Mouse (Mus musculus): ENCODE data around the gene Madcam1.

Madcam1 gene

DNA sequence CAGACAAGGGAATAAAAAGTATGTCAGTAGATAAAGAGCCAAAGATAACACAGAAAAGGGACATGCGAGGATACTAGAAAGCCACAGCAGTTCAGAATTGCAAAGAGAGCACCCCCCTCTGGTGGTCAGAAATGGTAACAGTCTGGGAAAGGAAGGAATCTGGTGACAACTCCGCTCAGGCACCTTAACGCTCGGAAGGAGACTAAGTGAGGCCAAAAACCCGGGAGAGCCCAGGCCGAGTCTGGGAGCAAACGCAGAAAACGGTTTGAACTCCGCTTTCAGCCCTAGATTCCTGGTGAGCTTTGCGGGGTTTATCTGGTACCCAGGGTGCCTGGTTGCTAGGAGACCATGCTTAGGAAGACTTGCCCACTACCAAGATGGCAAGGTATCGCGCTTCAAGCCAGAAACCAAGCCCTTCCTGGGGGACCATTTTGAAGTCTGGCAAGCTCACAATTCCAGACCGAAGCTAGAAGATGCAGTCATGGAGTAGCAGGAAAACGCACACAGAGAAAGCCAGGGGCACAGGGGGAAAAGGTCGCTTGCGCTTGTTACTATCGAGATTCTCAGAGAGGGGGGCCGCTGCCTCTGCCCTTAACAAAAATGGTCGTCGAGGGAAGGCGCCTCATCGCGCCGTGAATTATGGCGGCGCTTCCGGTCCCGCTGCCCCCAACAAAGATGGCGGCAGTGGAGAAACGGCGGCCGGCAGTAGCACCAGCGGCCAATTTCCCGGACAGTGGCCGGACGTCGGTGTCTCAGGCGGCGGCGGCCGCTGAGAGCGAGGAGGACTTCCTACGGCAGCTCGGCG lies 4.6 kb downstream of the Madcam1 start, which contains the start of gene Tpgs1:
Tpgs1 (plus strand) TSS at position 599 of the 805 bp plus-strand sequence.
- DNase-seq, result peak; percentile 93

DNA sequence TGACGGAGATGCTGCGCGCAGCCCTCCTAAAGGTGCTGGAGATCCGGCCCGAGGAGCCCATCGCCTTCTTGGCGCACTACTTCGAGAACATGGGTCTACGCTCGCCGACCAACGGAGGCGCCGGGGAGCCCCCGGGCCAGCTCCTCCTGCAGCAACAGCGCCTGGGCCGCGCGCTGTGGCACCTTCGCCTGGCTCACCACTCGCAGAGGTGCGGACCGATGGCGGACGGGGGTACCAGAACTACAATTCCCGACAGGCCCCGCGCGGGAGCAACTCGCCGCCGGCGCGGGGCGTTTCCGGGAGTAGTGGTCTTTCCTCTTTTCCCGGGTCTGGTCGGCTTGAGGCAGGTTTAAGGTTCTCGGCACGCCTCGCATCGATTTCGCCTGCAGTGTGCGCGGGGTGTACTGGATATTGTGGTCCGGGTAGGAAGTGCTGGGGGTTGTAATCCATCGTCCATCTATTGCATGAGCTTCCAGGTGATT lies 5.3 kb downstream of the Madcam1 start:
- DNase-seq, result peak; percentile 82

DNA sequence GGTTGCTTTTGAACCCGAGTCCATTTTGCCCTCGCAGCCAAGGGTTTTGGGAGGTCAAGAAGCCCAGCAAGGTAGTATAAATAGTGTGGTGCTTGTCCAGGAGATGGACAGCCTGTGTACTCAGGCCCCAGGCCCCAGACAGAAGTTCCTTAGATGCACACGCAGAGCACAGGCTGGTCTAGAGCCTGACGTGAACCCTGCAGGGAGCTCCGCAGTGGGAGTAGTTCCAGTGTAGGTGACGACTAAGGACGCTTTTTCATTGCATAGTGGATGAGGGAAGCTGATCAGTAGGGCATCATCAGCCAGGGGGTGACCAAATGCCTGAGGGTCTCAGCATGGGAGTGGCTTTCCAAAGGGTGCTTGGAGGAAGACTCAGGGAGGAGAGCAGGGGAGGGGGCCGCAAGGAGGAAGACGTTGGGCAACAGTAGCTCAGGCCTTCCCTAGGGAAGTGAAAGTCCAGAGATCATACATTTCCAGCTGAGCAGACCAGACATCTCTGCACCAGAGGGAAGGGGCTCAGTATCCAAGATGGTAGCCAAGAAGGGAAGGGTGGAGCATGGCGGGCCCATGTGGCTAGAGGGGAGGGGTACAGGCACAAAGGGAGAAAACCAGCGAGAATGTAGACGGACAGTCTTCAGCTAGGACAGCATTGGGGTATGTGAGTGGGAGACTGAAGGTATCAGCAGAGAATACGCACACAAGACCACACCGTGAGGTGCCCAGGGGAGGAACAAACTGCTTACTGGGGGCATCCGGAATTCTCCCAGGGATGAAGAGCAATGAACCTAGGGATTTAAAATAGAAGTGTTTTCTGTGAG lies 5.9 kb downstream of the Madcam1 start:
- DNase-seq, result peak; percentile 78

DNA sequence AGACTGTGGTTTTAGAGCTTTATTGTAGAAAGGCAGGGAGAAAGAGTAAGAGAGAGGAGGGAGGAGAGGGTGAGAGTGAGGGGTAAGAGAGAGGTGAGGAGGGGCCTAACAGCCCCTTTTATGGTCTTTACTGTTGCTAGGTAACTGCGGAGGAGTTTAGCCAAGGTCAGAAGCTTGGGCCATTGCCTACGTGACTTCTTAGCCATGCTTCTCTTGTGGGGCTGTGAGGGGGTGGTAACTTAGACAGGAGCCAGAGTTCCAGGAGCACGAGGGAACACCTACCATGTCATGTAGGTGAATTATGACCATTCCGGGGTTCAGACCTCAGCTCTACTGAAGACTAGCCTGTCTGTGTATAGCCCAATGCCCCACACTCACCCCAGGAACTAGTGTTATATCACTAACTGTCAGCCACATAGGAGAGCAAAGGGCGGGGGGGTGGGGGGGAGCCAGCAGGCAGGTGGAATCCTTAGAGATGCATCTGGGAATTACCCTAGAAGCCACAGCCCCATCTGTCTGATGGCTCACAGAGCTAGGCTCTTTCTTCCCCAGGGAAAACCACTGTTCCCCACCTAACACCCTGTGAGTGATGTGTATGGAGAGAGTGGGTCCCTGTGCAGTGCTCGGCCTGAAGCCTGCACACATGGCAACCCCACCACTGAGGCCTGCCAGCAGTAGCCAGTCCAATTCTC lies 7.2 kb downstream of the Madcam1 start:
- peak; percentile 45 for DNase-seq

DNA sequence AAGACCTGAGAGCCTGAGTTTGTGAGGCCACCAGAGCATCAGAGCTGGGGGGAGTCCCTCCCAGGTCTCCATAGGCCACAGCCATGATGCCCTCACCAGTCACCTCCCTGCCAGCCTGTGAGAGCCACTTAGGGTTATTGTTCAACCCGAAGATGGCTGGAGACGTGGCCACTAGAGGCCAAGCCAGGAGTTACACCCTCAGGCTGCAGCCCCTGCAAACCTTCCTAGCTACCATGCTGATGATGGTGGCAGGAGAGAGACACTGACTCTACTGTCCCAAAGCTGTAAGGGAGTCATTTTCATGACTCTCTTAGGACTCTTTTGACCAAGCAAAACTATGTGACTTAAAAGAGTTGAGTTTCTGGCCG lies 7.7 kb downstream of the Madcam1 start:
- DNase-seq, result peak; percentile 44

DNA sequence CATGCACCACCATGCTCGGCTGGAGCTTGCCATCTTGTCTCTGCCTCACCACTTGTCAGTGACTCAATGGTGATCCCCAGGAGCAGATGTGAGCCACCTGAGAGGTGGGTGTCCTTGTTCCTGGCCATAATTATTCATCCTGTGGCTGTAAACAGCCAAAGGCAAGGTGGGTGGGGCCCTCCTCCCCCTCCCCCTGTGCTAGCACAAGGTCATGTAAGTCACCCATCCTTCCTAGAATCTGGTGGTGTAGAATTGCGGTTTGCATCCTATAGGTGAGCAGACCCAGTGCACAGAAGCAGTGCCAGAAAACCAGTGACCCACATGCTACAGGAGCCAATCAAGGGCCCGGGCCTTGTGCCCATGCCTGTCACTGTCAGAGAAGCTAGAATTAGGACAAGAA lies 8.7 kb downstream of the Madcam1 start:
- peak; percentile 44 for DNase-seq

DNA sequence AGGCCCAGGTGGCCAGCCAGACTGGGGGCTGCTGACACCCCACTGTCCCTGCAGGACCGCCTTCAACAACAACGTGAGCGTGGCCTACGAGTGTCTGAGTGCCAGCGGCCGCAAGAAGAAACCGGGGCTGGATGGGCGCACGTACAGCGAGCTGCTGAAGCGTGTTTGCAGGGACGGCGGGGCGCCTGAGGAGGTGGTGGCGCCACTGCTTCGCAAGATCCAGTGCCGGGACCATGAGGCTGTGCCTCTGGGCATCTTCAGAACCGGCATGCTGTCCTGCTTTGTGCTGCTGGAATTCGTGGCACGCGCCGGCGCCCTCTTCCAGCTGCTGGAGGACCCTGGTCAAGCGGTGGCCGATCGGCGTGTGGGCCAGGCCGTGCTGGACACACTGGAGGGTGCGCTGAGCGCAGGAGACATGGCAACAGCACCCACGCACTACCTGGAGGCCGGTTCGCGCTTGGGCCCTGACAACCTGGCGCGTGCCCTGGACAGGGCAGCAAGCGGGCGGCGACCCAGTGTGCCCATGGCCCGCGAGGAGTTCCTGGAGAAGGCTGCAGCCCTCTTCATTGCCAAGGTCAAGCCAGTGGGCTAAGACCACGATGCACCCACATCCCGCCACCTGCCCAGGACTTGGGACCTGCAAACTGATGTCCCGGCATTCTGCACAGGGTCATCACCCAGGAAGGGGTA lies 11.1 kb downstream of the Madcam1 start:
- DNase-seq, result peak; percentile 49

DNA sequence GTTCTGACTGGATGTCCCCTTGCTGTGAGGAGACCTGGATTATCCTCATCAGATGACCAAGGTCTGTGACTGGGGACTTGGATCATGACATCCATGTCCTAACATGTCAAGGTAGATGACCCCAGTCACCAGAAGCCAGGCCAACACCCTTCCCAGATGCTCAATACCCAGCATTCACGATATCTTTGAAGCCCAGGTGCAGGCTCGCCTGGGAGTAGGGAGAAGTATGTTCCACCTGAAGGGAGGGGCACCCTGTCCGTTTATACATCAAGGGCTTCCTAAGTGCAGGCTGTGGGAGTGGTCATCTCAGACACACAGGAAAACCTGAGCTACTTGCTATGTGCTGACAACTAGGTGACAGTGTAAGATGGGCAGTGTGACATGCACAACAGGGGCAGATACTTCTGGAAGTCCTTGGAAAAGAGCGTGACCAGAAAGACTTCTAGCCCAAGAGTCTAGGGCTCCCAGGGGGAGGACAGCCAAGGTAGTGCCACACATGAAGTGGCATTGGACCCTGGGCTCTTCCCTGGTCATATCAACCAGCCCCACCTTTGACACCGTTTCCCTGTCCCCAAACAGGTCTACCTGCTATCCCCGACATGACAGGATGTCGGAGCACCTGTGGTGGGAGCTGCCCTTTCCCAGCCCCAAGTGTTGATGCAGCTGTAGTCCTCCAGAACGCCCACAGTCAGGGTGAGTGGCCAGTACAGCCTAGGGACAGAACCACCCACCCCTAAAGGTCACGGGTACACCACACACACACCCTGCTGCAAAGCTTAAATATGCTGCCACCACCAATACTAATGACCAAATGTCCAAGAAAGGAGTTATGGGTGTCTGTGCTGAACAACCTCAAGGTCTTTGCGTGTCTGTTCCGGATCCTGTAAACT lies 16.5 kb downstream of the Madcam1 start:
- peak; percentile 79 for DNase-seq

DNA sequence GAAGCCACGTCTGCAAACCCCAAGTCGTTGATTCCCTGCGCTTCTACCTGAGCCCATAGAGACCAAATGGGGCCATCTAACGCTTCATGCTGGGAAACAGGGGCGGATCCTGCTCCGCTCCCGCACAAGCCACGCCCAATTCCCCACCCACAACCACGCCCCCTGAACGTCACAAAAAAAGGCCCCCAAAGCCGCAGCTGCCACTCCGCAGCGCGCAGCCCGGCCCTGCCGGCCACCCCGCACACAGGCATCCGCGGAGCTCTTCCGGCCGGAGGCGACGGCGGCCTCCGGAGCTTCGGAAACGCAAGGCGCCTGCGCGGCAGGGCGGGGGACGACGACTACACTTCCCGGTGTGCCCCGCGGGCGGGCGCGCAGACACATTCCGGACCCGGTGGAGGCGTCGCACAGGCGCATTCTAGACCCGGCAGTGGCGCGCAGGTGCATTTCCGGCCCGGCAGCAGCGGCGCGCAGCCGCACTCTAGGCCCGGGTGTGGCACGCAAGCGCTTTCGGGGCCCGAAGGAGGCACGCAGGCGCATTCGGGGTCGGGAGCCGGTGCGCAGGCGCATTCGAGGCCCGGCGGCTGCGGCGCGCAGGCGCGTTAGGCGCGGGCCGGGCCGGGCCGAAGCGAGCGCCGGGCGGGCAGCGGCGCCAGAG lies 17.4 kb downstream of the Madcam1 start, which contains the start of gene Cdc34:
Cdc34 (plus strand) TSS at position 605 of the 655 bp plus-strand sequence.
- DNase-seq, result peak; percentile 100

DNA sequence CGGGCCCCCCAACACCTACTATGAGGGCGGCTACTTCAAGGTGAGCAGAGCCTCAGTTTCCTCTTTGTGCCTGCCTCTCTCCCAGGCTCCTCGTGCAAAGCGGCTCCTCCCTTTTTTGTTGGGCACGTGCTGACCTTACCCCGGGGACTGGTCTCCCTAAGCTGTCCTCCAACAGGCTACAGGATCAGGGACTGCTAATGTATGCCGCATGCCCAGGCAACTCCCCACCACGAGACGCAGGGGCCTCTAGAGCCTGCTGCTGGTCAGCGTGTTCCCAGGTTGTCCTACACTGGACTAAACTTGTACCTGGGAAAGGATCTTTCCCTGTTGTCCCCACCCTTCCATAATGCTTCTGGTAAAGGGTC lies 18.2 kb downstream of the Madcam1 start:
- peak; percentile 81 for DNase-seq

DNA sequence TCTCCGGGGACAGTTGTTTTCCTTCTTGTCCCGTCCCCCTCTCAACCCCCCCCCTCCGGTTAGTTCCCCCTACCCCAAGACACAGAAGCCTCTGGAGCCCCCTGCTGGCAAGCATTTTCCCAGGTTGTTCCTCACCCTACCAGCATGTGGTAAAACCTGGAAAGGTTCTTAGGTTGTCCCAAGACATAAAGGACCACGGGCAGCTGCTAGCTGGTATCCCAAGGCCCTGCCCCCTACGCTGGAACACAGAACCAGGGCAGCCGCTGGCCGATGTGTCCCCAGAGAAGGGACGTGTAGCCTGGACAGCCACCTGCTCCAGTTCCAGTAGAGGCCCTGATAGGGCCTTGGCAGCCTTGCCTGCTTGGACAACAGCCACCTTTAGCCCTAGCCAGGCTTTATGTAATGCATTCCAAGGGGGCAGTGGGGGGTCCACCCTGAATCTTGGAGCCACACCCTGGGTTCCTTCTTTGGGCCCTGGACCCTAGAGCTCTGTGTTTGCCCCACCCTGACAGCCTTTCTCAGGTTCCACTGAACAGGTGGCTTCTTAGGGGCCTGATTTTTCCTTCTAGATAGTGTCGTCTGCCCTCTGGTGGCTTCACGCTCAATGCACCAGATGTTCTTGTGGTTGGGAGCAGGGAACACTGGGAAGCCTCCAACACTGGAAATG lies 18.7 kb downstream of the Madcam1 start:
- DNase-seq, result peak; percentile 82

DNA sequence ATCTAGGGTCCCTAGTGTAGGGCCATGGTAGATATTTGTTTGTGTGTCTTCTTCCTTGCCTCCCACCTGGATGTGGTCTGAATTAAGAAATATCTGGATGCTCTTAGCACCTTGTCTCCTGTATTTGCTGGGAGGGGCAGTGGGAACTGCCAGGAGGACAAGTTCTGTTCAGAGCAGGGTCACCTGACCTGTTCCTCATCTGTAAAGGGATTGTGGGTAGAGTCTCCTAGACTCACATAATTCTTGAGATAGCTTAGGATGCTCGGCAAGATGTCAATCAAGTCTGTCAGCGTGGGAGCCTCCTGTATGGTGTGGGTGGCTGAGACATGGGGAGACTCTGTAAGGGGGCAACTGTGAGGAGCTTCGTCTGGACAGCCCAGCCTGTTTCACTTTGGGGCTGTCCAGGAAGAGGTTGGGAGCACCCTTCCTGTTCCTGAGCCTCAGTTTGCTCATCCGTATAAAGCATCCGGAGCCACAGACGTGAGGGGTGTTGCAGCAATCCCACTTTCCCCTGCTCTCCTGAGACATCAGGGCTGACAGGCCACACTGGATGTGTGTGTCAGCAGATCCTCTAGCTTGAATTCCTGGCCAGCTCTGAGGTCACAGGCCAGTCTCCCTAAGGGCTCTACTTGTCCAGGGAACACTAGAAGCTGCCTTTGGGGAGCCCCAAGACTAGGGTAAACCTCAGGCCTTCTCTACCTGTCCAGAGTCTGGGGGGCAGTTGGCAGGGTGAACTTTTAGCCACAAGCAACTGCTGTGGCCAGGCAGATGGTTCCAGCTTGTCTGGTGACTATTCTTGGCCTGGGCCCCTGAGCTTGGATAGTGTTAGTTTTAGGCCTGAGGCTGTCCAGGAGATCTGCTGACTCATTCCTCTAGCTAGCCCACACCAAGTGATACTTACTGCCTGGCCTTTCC lies 19.6 kb downstream of the Madcam1 start:
- DNase-seq, result no peak

DNA sequence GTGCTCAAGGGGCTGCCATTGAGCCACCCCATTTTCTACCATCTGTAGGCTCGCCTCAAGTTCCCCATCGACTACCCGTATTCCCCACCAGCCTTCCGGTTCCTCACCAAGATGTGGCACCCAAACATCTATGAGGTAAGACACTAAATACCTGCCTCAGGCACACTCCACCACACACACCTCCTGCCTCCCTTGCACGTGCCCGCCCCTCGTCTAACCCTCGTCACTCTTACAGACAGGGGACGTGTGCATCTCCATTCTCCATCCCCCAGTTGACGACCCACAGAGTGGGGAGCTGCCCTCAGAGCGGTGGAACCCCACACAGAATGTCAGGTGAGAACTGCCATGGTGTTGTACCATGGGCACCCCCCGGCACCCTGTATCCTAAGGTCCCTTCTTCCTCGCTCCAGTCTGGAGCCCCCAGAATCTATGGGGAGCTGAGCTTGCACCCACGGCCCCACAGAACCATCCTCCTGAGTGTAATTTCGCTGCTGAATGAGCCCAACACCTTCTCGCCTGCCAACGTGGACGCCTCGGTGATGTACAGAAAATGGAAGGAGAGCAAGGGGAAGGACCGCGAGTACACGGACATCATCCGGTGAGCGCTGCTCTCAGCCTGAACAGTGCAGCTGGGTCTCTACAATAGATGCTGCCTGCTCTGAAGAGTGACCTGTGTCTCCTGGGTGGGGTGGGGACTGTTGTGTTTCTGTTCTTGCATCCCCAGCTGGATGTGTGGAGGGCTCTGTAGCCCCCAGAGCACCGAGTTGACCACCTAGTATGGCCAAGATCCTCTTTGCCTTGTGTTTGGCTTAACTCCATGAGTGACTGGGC lies 20.6 kb downstream of the Madcam1 start:
- no peak for DNase-seq

DNA sequence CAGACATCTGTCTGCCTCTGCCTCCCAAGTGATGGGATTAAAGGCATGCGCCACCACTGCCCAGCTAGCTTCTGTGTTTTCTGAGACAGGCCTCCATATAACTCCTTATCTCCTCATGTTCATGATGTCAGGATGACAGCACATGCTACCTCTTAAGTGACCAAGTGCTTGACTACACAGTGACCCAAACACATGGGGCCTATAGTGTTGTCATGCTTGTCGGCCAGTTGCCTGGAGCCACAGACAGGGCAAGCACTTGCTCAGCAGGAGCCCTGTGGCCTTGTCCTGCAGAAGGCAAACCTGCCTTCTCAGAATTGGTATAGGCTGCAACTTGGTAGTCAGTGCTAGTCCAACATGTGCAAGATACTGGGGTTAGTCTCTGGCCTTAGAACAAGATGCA lies 21.9 kb downstream of the Madcam1 start:
- no peak for DNase-seq

DNA sequence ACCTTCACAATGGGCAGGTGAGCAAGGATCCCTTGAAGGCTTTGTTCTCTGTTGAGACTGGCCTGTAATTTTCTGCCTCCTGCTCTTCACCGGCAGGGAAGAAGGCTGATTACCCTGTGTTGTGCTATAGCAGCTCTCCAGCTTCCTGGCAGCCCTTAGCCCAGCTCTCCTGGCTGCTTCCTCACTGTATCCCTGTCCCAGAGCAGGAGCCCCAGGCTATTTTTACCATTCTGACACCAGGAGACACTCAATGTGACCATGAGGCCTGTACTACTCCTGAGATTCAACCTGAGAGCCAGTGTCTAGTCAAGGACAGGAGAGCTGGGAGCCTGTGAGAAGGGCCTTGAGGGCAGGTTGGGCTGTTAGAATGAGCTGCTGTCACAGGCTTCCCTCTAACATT lies 22.3 kb downstream of the Madcam1 start:
- DNase-seq, result no peak

DNA sequence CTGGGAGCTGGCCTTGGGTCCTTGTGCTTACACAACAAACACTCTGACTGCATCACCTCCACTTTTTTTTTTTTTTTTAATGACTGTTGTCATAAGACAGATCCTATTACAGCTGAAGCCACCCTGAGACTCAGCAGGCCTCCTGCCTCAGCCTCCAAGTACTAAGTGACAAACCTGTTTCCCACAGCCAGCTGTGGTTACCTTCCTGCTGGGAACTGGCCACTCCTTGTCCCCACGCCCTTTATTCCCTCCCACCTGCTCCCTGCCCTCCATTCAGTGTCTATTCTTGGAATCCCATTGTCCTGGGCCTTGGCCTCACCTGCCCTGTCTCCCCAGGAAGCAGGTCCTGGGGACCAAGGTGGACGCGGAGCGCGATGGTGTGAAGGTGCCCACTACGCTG lies 23.2 kb downstream of the Madcam1 start:
- DNase-seq, result no peak

DNA sequence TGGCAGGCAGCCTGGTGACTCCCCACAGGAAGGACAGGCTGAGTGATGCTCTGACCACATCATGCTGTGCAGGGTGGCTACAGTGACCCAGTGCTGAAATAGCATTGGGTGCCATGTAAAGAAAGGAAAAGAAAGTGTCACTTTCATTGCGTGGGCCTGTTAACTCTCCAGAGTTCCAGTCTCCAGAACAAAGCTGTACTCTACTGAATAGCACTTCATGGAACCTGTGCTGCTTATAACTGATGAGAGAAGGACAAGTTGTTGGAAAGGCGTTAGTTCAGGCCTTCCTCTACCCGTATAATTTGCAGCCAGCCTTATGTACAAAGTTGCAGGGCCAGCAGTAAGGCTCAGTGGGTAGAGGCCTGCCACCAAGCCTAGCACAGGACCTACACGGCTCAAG lies 24.4 kb downstream of the Madcam1 start, which contains the start of gene Gzmm:
Gzmm (plus strand) TSS at position 301 of the 400 bp plus-strand sequence.
- DNase-seq, result no peak

DNA sequence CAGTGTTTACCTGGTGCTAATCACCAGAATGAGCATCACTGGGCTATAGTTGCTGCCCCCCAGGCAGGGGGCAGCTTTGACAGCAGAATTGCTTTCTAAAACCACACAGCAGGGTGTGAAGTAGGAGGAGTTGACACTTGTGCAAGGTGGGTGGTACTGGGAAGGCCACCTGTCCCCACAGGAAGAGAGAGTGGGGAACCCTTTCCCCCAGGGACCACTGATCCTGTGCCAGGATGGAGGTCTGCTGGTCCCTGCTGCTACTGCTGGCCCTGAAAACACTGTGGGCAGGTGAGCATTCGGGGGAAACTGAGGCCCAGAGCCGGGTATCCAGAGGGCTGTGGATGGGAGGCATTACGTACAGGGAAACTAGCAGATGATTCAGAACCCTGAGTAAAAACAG lies 24.8 kb downstream of the Madcam1 start:
- no peak for DNase-seq

Data from cerebellum, adult 9-11 months (tissue).